Mouse (Mus musculus) neural tube, embryonic 14.5 days (tissue): Measurements from ENCODE around the gene Bcor. TPM values are rescaled to one million over a fixed set of nuclear protein-coding genes. Genes with fewer than 3 reads are reported as not detected.

ENCODE experiments used
- ATAC-seq: fragments of 200-750 bp; cut with Nextera tagmentation; 2 replicates; pipeline ENCODE4 v1.8.0; 2017; ENCODE audit warnings: low read depth, mild to moderate bottlenecking, moderate TSS enrichment, moderate library complexity
- H3K27ac ChIP-seq: fragments of 300-500 bp; sonication (generic); 2 replicates; pipeline ENCODE4 v1.5.1; 2014; ENCODE audit warnings: low read depth, mild to moderate bottlenecking, control low read depth, low read length, moderate library complexity, mixed read lengths
- H3K27me3 ChIP-seq: fragments of 300-500 bp; sonication (generic); 2 replicates; pipeline ENCODE4 v1.6.1; 2014; ENCODE audit warnings: low read length; ENCODE audit not compliant: control insufficient read depth, insufficient read depth
- H3K36me3 ChIP-seq: fragments of 300-500 bp; sonication (generic); 2 replicates; pipeline ENCODE4 v1.6.1; 2014; ENCODE audit warnings: low read length, mixed read lengths; ENCODE audit not compliant: control insufficient read depth, insufficient read depth
- H3K4me1 ChIP-seq: fragments of 300-500 bp; sonication (generic); 2 replicates; pipeline ENCODE4 v1.6.1; 2014; ENCODE audit warnings: low read length; ENCODE audit not compliant: control insufficient read depth, insufficient read depth
- H3K4me2 ChIP-seq: fragments of 300-500 bp; sonication (generic); 2 replicates; pipeline ENCODE4 v1.6.1; 2014; ENCODE audit warnings: mild to moderate bottlenecking, low read depth, low read length, control low read depth
- H3K4me3 ChIP-seq: fragments of 300-500 bp; sonication (generic); 2 replicates; pipeline ENCODE4 v1.5.1; 2014; ENCODE audit warnings: low read depth, low read length, control low read depth, mixed read lengths
- H3K9ac ChIP-seq: fragments of 300-500 bp; sonication (generic); replicated peaks from 2 replicates; pipeline ENCODE4 v1.6.1; 2014; ENCODE audit warnings: low read depth, mild to moderate bottlenecking, control low read depth, low read length, mixed read lengths
- H3K9me3 ChIP-seq: fragments of 300-500 bp; sonication (generic); 2 replicates; pipeline ENCODE4 v1.6.1; 2016; ENCODE audit warnings: low read length; ENCODE audit not compliant: control insufficient read depth
- WGBS: fragments of 180-500 bp; shearing (Covaris S2); extraction: QIAGEN DNeasy Blood & Tissue Kit; methylation state at CpG from one replicate; pipeline ENCODE4 v1.1.7; 2014; 5-methylcytosine and 5-hydroxymethylcytosine counted together
- polyA plus RNA-seq: library from polyadenylated mRNA; unstranded; fragments of >200 nt; fragmentation: Nextera tagmentation; extraction: Ambion mirVana; gene quantifications from 2 replicates; pipeline ENCODE4 v1.2.1, GENCODE M21; 2014

Gene Bcor
- polyA plus RNA-seq, 1 experiment from 2014 or later: 17.9 TPM

DNA sequence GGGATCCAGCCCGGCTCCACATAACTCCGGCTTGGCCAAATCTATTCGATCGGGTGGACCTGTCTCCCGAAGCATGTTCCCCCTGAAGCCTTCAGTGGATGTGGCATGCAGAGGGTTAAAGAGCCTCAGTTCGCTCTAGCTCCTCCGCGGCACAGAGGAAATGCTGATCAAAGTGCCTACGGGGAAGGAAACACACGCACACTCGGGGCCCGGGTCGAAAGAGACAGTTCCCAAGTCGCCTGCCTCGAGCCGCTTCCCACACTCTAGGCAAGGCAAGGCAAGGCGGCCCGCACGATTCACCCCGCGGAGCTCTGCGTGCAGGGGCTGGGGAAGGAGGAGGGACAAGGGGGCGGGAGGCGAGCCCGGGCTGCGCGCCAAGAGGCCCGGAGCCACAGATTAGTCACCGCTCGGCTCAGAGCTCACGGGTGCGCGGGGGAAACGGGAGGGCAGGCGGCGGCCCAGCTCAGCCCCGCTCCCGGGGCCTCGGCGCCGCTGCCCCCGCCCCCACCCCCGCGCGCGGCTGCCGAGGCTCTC is 69.2 kb downstream of the Bcor start:
- peak; percentile 35 for ATAC-seq
- H3K4me3 ChIP-seq: peak overlapping the region; percentile 36
- H3K9ac ChIP-seq: peak overlapping the region; percentile 54; the same call in 1 of the 2 replicates
- peaks cover 5% of the 10 kb centered on the region; the same call in 1 of the 2 replicates for H3K27me3 ChIP-seq
- under 1% methylated on average over 22 of the region's 47 CpGs for WGBS
- no peaks in the 10 kb centered on the region for H3K36me3 ChIP-seq
- H3K4me1 ChIP-seq: peaks cover 11% of the 10 kb centered on the region; the same call in 1 of the 2 replicates
- H3K27ac ChIP-seq: peak overlapping the region; percentile 85
- peak overlapping the region; percentile 65 for H3K4me2 ChIP-seq
- no peaks in the 10 kb centered on the region for H3K9me3 ChIP-seq

DNA sequence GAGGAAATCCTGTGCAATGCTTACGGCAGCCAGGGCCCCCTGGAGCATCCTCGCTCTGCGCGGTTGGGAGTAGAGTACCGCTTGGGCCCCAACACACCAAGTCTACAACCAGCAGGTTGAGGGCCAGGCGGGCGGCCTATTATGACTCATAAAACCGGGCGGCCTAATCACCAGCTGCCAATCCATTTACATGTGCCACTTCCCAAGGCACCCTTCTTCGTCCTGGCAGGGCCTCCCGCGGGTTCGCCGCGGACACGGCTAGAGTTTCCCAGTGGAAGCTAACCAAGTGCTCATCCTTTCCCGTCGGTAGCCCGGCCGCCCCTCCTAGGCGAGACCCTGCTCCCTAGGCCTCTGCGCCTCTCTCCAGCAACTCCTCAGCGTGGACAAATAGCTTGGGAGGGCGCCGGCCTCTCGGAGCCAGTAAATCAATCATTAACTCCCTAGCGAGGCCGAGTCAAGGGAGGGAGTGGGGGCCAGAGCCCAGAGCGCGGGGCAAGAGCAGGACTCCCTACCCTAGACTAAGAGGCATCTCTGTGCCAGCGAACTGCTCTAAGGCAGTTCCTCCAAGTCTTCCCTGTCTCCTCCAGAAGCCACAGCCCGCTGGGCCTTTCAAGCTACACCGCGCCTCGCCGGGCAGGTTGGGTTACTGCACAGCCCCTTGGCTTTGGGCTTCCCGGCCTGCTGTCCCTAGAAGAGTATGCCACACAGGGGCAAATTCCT is 69.8 kb downstream of the Bcor start:
- no peaks in the 10 kb centered on the region for H3K36me3 ChIP-seq
- H3K27me3 ChIP-seq: peaks cover 5% of the 10 kb centered on the region; the same call in 1 of the 2 replicates
- 0 out of 2 replicates have a peak, but pooled peaks have one; percentile 1 for ATAC-seq
- peak overlapping the region; percentile 54; the same call in 1 of the 2 replicates for H3K9ac ChIP-seq
- no peaks in the 10 kb centered on the region for H3K9me3 ChIP-seq
- H3K4me2 ChIP-seq: peak overlapping the region; percentile 65
- peaks cover 11% of the 10 kb centered on the region; the same call in 1 of the 2 replicates for H3K4me1 ChIP-seq
- peak overlapping the region; percentile 85 for H3K27ac ChIP-seq
- H3K4me3 ChIP-seq: no peak overlapping the region; the same call in 1 of the 2 replicates
- 2% methylated on average over 35 of the region's 37 CpGs for WGBS

- 3% methylated on average over 47 of the region's 52 CpGs for WGBS
- no peaks in the 10 kb centered on the region for H3K9me3 ChIP-seq
- no peak overlapping the region for H3K9ac ChIP-seq
- H3K36me3 ChIP-seq: no peaks in the 10 kb centered on the region
- ATAC-seq: peak; percentile 26
- peak overlapping the region; percentile 92 for H3K27ac ChIP-seq
- peak overlapping the region; percentile 72 for H3K4me2 ChIP-seq
- H3K4me1 ChIP-seq: peaks cover 11% of the 10 kb centered on the region; the same call in 1 of the 2 replicates
- H3K4me3 ChIP-seq: 0 out of 2 replicates have a peak overlapping the region, but pooled peaks have one; percentile 3
- peaks cover 5% of the 10 kb centered on the region; the same call in 1 of the 2 replicates for H3K27me3 ChIP-seq
These were observed 70.6 kb downstream of the Bcor start for GRCm38 (mm10) chrX:12089353-12090081.

DNA sequence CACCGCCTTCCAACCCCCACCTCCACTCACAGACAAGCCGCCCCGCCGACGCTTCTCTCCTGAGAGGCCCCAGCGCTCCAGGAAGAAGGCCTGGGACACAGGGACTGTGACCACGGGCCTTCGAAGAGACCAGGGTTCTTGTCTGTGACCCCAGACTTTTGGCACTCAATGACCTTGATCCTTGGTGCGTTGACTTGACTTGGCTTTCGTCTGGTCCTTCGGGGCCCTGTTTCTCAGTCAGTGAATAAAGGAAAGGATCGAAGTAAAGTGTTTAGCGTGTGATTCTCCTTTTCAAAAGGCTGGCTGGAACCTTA is 71.2 kb downstream of the Bcor start:
- no peaks in the 10 kb centered on the region for H3K9me3 ChIP-seq
- peaks cover 11% of the 10 kb centered on the region; the same call in 1 of the 2 replicates for H3K4me1 ChIP-seq
- H3K4me2 ChIP-seq: peak overlapping the region; percentile 72
- no peak overlapping the region for H3K9ac ChIP-seq
- WGBS: 4% methylated on average over 13 of the region's 13 CpGs
- peak overlapping the region; percentile 44; the same call in 1 of the 2 replicates for H3K4me3 ChIP-seq
- no peaks in the 10 kb centered on the region for H3K36me3 ChIP-seq
- no peak for ATAC-seq
- peaks cover 5% of the 10 kb centered on the region; the same call in 1 of the 2 replicates for H3K27me3 ChIP-seq
- H3K27ac ChIP-seq: peak overlapping the region; percentile 92

- H3K4me1 ChIP-seq: peaks cover 11% of the 10 kb centered on the region; the same call in 1 of the 2 replicates
- ATAC-seq: peak; percentile 62
- H3K4me3 ChIP-seq: peak overlapping the region; percentile 44
- H3K4me2 ChIP-seq: peak overlapping the region; percentile 72
- no peaks in the 10 kb centered on the region for H3K9me3 ChIP-seq
- peaks cover 5% of the 10 kb centered on the region; the same call in 1 of the 2 replicates for H3K27me3 ChIP-seq
- 3% methylated on average over 35 of the region's 72 CpGs for WGBS
- no peaks in the 10 kb centered on the region for H3K36me3 ChIP-seq
- H3K27ac ChIP-seq: peak overlapping the region; percentile 92
- H3K9ac ChIP-seq: peak overlapping the region; percentile 63
These were observed 71.7 kb downstream of the Bcor start for GRCm38 (mm10) chrX:12088301-12089026.

- ATAC-seq: peak; percentile 18; the same call in 1 of the 2 replicates
- H3K27me3 ChIP-seq: peaks cover 5% of the 10 kb centered on the region; the same call in 1 of the 2 replicates
- no peaks in the 10 kb centered on the region for H3K9me3 ChIP-seq
These were observed 72.4 kb downstream of the Bcor start for GRCm38 (mm10) chrX:12087511-12088300.

DNA sequence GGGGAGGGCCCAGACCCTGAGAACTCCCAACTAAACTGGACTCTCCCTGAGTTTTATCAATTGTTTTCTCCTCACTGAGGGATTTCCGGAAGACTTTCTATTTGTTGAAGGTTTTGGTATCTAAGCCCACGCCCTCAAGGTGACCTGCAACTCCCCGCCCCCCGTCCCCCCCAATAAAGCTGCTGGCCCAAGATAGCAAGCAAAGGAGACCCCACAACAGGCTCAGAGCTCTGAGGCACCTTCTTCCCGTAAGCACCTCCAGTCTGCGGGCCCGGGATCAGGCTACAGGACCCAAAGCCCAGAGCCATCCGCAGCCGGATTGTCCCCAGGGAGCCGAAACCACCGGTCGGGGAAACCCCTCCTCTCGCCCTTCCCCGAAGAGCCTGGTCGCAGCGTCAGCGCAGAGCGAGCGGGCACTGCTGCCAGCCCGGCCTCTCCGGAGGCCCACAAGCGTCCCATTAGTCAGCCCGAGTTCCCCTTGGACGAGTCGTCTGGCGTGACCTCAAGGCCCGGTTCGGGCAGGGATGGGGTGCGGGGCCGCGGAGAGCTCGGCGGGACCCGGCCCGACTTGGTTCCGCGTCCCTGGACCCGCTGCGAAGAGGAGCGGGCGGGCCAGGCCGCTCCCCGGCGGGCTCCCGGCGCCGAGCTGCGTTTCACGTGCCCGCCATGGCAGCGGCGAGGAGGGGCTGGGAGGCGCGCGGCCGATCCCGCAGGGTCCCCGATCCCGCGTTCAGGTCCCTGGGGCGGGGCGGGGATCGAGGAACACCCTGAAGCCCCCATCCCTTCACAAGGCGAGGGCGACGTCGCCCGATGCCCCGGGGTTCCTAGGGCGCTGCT is 73.3 kb downstream of the Bcor start:
- Histone ChIP-seq H3K9ac (peak overlapping the region; percentile 63), H3K36me3 (no peaks in the 10 kb centered on the region), H3K9me3 (no peaks in the 10 kb centered on the region), H3K27ac (peak overlapping the region; percentile 92), H3K4me2 (peak overlapping the region; percentile 72), H3K4me3 (peak overlapping the region; percentile 44), H3K27me3 (peaks cover 5% of the 10 kb centered on the region; the same call in 1 of the 2 replicates), H3K4me1 (peaks cover 14% of the 10 kb centered on the region; the same call in 1 of the 2 replicates)
- ATAC-seq: no peak
- WGBS: 5% methylated on average over 58 of the region's 70 CpGs

More at GRCm38 (mm10) chrX:12087511-12088300, 72.4 kb downstream of the Bcor start:
- Histone ChIP-seq H3K4me1 (peaks cover 14% of the 10 kb centered on the region; the same call in 1 of the 2 replicates), H3K27ac (peak overlapping the region; percentile 92), H3K4me2 (peak overlapping the region; percentile 72), H3K4me3 (peak overlapping the region; percentile 44), H3K36me3 (no peaks in the 10 kb centered on the region), H3K9ac (peak overlapping the region; percentile 63)
- WGBS: 3% methylated on average over 31 of the region's 55 CpGs
